Mouse (Mus musculus) G1E (cell line): ENCODE measurements at regions not wholly inside any gene's neighbourhood (a gene's known extent, or its start where the extent isn't known, plus 50 kb on each side); places are given as distances from the start of the nearest gene placed in this dataset.

Source experiments
- CTCF ChIP-seq: IDR thresholded peaks from 2 replicates; pipeline ENCODE4 v1.5.1; 2012; ENCODE audit warnings: low read depth, low read length, inconsistent platforms, mixed read lengths
- GATA1 ChIP-seq: IDR thresholded peaks from 2 replicates; pipeline ENCODE4 v1.6.1; 2012; ENCODE audit warnings: borderline replicate concordance, low read length, inconsistent platforms, mixed read lengths
- POLR2AphosphoS5 ChIP-seq: IDR thresholded peaks from 2 replicates; pipeline ENCODE4 v1.6.1; 2012; ENCODE audit warnings: low read depth, low read length, inconsistent platforms; ENCODE audit not compliant: insufficient replicate concordance
- TAL1 ChIP-seq: conservative IDR thresholded peaks from 2 replicates; pipeline ENCODE4 v1.6.1; 2012; ENCODE audit warnings: low read depth, low read length, inconsistent platforms, mixed read lengths

DNA sequence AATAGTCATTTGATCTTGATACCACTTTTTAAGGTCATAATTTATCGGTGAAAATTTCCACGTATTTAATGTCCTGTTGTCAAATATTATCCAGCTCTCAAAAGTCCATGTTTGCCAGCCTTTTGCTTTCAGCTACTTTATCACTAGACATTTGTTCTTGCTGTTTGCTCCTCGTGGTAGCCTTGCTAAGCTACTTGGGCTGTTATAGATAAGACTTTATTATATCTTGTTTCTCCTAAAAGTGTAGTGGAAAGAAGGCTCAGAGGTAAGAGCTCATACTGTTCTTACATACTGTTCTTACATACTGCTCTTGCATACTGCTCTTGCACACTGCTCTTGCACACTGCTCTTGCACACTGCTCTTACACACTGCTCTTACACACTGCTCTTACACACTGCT is 93.3 kb upstream of the Mon1b start:
- TF ChIP-seq CTCF (no peak), GATA1 (no peak), TAL1 (no peak), POLR2AphosphoS5 (no peak)
